Mouse (Mus musculus) liver, adult (tissue): ENCODE data around the gene Rlim.

Experiments used
- GATA4 ChIP-seq: IDR thresholded peaks from 2 replicates; pipeline ENCODE4 v1.6.1; 2014; ENCODE audit warnings: mild to moderate bottlenecking, low read length; ENCODE audit not compliant: insufficient replicate concordance

Gene Rlim

DNA sequence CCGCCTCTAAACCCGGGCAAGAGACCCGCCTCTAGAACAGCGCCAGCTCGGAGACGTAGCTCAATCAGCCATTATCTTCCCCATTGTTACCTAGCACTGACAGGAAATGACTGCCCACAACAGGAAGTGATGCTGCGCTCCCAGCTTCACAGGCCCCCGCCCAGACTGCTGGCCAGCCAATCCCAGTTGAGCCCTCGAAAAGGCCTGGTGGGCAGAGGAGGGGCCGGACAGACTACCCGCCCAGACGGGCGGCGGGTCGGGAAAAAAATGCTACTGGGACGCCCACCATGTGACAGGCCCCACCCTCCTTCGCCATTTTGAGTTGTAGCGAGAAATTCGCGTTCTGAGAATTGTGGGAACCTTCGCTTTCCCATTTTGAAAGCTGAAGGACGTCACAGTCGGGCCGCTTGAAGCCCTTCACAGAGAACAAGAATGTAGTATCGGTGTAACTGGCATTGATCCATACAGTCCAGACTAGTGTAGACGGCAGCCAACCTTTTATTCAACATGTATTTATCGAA is at the start of gene Rlim:
Gene Rlim, minus strand, starts transcription at position 116 of the 521 bp plus-strand sequence.
- peak; percentile 31; the same call in 1 of the 2 replicates for TF ChIP-seq GATA4

DNA sequence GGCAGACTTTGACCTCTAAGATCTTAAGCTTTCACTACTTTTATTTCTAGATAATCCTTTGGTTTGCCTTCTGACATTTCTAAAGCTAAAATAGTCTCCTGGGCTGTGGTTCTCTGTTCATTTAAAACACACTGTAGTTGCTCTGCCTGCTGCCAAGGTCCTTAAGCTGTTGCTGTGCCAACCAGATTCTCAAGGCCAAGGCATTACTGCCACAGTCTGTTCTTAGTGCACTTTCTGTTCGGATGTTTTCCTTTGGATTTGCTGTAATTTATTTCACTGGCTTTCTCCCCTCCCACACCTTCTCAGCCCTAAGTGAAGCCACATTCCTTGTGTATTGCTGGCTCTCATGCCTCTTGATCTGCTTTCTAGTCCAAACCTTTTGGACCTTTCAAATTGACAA is 36.1 kb upstream of the Rlim start:
- no peak for TF ChIP-seq GATA4

DNA sequence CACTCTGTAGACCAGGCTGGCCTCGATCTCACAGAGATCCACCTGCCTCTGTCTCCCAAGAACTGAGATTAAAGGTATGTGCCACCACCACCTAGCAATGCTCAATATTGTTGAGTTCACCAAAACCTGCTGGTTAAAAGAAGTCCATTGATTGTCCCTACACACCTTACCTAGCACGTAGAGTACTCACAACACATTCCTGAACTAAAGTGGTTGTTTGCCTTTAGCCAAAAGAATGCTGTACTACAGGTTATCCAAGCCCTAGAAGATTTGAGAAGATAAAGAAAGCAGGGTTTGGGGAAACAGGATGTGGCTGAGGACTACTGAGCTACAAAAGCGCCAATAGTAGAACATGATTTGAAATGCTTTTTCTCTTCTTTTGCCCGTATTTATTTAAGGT is 34.0 kb upstream of the Rlim start:
- no peak for TF ChIP-seq GATA4

DNA sequence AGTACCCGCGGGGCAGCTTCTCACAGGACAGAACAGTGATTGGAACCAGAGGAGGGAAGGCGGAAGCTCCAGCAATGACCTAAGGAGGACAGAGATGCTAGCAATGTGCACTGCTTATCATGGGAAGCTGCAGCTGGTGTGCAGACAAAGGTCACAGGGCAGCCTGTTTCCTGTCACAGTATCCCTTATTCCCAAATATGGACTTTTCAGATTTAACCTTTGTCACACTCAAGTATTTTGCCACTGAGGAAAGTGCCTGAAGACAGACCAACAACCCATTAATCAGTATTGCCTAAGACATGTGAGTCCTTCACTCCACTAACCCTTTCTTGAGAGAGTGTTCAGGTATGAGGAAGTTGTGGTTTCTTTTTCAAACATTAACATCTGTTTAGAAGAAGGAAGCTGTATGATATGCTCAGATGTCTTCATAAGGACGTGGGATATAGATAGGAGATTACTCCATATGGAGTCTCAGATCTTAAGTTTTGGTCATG is 32.3 kb upstream of the Rlim start:
- no peak for TF ChIP-seq GATA4

DNA sequence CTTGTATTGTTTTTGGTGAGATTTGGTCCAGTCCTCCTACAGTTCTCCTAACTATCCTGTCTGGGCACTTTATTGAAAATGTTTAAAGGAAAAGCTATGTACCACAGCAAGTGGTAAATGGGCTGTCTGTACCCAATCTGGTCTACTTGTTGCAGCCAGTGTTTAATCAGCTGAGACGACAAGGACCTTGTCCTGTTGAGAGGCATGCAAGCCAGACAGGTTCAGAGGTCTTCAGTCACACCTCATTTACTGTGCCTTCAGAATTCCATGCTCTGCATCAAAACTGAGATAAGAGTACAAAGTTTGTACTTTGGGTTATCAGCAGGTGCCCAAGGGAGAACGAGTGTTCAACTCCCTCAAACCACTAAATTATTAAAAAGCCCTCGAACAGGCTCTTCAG is 13.7 kb upstream of the Rlim start:
- TF ChIP-seq GATA4, result no peak

DNA sequence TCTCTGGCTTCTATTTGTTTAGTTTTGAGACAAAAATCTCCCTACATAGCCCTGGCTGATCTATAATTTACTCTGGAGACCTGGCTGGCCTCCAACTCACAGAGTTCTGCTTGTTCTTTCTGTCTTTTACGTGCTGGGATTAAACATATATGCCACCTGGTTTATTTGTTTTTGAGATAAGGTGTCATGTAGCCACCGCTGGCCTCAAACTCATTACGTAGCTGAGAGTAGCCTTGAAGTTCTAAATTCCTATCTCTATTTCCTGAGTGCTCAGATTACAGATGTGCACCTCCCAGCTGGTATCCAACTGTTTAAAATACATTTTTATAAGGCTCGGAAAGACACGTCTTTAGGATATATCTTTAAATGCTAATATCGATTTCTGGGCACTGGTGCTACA is 12.8 kb upstream of the Rlim start:
- TF ChIP-seq GATA4, result no peak

DNA sequence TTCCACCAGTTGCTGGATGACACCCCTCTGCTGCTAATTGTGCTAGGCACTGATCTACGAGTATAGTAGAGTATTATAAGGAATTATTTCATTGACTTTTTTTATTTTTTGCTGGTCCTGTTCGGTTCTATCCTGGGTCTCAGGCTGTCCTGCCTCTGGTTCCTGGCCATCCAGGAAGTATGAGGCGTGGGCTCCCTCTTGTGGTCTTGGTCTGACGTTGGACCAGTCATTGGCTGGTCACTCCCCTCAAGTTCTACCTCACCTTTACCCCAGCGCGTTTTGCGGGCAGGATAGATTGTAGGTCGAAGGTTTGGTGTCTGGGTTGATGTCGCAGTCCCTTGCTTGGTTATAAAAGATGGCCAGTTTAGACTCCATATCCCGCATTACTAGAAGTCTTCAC is 10.6 kb upstream of the Rlim start:
- TF ChIP-seq GATA4, result no peak

DNA sequence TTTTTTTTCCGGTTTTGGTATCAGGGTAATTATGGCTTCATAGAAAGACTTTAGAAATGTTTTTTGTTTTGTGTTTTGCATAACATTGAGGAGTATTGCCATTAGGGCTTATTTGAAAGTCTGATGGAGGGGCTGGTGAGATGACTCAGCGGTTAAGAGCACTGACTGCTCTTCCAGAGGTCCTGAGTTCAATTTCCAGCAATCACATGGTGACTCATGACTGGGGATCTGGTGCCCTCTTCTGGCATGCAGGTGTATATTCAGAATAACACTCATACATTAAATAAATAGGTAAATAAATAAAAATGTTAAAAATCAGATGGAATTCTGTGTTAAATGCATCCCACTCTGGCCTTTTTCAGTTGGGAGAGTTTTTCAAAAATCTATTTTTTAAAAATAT is 9.3 kb upstream of the Rlim start:
- TF ChIP-seq GATA4, result no peak

DNA sequence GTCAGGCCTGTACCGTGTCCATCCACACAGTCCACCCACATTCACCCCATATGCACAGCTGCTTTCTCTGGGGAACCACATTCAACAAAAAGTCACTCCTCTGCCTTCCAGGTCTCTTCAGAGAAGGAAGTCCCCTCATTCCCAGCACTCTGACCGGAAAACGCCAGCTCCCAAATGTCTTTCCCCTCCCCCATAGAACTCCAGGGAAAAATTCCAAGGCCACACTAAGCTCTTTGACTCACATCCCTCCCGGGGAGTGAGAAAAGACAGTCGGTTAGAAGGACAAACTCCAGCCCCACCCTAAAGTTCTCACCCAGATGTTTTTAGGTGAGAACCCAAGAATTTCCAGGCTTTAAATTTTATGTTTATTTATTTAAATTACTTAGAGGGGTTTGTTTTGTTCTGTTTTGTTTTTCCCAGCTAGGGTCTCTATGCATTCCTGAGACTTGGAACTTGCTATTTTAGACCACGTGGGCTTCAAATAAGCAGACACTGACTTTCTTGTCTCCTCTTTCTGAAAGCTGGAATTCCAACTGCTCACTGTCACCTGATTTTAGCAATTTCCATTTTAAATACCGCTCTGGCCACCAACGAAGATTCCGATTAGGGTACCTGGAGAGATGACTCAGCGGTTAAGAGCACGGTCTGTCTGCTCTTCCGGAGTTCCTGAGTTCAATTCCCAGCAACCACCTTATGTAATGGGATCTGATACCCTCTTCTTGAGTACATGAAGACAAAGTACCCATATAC is 6.3 kb upstream of the Rlim start:
- no peak for TF ChIP-seq GATA4

DNA sequence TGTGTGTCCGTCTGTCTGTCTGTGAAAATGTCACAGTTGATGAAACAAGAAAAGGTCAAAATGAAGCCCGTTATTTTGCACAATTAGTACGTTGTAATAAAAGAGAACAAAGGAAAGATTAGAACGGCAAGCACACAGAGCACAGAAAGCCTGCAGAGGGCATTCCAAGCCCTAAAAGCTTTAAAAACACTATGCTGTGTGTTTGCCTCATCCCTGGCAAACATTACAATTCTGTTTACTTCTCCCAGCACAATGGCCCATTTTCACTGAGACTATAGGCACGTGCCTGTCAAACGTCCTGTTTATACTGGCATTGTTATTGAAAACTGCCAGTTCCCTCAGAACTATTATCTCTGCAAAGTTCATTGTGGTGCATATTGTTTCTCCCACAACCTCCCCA is 5.1 kb upstream of the Rlim start:
- no peak for TF ChIP-seq GATA4

DNA sequence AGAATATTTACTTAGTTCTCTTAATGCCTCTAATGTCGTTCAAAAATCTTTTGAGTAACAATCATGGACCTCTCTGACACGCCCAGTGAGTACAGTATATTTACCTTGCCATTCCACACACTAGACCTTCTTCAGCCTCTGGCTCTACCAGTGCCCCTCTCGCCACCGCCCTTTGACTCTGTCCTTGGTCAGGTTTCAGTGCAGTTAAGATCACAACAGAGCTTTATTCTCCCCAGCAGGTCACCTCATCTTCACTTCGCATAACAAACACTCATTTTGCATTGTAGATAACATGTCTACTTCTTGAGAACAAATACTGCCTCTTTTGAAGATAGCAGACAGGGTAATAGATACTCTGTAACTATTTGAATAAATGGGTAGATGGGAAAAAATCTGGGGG is 3.9 kb upstream of the Rlim start:
- no peak for TF ChIP-seq GATA4

DNA sequence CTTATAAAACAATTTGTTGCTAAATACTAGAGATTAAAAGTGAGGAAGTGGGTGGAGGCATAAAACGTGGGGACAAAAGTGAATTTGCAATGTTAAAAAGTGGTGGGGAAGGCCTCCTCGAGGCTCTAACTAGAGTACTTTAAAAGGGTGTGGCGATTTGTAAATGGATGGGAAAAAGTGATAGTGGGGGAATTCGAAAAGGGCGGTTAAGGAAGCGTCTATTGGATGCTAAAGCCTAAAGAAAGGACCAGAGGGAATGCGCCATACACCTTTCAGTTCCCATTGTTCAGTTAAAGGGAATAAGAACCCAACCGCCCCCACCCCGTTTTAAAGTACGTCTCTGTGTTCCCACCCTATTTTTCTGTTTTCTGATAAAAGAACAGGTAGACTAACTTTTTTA is 722 bp upstream of the Rlim start:
- no peak for TF ChIP-seq GATA4

DNA sequence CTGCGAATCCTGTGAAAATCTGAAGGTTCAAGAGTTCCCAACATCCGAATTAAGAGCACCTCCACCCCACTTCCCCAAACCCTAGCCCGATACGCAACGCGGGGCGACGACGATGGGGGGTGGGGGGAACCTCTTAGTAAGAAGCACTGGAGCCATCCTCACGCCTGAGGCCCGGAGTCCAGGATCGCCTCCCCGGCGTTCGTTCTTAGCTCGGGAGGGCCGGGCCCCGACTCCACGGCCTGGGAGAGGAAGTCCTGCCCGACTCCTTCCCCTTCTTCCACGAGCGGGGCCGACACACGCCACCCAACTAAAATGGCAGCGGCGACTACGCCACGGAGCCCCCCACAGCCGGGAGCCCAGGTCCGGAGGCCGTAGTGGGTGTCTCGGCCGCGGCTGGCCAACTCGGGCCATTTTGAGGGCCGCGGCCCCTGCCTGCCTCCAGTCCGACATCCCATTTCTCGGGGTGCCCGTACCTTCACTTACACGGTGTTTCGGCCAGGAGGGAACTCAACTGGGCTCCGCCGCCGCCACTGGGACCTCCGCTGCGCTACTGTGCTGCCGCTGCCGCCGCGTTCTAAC is 405 bp downstream of the Rlim start:
- no peak for TF ChIP-seq GATA4

DNA sequence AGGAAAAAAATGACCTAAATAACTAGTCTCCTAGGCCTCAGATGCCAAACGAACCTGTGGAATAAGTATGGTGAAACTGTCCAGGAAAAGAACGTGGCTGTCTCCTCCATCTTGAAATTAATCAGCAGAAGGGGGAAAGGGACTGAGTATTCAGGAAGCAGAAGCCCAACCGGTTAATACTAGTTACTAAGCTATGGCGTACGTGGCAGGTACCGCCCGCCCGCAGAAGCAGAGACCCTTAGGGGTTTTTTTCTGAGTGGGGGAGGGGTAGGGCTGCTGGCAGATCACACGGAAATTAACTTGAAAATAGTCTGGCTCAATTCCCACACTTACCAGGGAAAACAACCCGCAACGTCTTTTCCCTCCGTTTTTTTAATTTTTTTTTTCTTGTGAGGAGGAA is 1.0 kb downstream of the Rlim start:
- TF ChIP-seq GATA4, result no peak

DNA sequence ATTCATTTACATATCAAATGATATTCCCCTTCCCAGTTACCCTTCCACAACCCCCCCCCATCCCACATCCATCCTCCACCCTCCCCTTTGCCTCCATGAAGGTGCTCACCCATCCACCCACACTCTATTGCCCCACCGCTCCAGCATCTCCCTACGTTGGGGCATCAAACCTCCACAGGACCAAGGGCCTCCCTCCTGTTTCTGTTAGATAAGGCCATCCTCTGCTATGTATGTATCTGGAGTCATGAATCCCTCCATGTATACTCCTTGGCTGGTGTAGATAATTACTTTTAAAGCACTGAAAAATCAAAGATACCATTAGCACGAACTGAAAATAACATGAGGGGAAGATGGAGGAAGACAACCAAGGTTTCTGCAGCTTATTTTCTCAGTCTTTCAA is 41.4 kb downstream of the Rlim start:
- TF ChIP-seq GATA4, result no peak

DNA sequence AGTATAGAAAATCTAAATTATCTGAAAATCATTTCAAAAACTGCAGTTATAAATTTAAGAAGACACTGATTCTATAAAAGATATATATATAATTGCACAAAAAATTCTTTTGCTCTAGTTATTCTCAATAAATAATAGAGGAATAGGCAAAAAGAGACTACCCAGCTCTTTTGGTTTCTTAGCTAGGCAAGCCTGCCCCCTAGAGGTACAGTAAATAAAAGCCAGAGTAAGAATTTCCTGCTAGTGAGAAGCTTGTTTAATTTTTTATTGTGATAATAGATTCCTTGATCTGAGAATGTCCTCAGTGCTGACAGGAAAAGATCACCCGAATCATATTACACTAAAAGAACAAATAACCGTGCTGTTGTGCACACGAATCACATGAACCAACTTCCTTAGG is 43.8 kb downstream of the Rlim start:
- TF ChIP-seq GATA4, result no peak

DNA sequence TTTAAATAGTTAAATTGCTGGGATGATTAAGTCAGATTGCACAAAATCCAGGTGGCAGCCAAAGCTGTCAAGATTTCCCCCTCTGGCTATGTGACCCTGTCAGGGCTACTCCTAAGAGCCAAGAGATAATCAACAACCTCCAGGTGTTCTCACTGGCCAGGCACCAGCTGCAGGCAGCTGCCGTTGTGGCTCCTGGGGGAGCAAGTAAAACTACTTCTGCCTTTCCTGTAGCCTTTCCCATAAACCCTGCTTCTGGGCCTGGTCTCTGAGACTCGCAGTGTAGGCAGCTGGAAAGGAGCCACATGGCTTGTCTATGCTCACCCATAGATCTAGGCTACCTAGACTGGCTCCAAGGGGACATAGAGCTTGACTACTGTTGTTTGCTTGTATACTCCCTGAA is 58.6 kb downstream of the Rlim start:
- no peak for TF ChIP-seq GATA4

DNA sequence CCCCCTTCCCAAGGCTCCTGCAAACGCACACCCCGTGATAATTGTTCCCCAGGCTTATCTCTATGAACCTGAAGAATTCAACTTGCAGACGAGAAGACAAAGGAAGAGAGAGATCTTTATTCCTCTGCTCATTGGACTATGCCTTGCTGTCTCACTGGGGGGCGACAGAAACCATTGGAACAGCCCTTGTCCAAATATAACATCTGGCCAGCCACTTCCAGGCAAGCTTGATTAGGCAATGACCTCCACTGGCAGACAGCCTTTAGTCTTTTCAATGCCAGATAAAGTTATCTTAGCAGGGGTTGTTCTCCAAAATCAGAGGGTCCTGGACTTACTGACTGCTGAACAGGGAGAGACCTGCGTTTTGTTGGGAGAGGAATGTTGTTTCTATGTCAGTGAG is 62.1 kb downstream of the Rlim start:
- TF ChIP-seq GATA4, result no peak
